Mouse (Mus musculus) C2C12 (cell line): Measurements from ENCODE around the gene Ncam1.

ENCODE experiments used
- CTCF ChIP-seq: IDR thresholded peaks from one replicate; pipeline ENCODE4 v1.5.1; 2011; ENCODE audit not compliant: control insufficient read depth, insufficient read depth, insufficient read length
- MYOG ChIP-seq: IDR thresholded peaks from one replicate; pipeline ENCODE4 v1.6.1; 2011; ENCODE audit not compliant: control insufficient read depth, insufficient read length; ENCODE audit errors: extremely low read depth

DNA sequence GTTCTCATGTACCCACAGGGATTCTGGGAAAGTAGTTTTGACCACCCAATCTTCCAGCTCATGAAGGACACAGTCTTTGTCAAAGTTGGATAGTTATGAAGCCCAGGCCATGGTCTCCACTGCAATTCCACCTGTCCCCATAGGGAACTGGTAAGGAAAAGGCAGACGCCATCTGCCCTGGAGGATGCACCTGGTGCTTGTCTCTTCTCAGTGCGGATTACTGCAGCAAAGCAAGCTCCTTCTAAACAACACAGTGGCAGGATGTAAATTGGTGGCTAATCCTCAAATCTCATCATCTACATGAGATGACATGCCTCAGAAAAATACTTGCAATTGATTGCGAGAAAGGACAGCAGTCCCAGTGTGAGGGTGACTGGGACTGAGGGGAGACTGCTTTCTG lies 158.0 kb downstream of the Ncam1 start:
- TF ChIP-seq CTCF (no peak), MYOG (no peak)
